Mouse (Mus musculus): ENCODE measurements around the gene Rnls.

Rnls gene

DNA sequence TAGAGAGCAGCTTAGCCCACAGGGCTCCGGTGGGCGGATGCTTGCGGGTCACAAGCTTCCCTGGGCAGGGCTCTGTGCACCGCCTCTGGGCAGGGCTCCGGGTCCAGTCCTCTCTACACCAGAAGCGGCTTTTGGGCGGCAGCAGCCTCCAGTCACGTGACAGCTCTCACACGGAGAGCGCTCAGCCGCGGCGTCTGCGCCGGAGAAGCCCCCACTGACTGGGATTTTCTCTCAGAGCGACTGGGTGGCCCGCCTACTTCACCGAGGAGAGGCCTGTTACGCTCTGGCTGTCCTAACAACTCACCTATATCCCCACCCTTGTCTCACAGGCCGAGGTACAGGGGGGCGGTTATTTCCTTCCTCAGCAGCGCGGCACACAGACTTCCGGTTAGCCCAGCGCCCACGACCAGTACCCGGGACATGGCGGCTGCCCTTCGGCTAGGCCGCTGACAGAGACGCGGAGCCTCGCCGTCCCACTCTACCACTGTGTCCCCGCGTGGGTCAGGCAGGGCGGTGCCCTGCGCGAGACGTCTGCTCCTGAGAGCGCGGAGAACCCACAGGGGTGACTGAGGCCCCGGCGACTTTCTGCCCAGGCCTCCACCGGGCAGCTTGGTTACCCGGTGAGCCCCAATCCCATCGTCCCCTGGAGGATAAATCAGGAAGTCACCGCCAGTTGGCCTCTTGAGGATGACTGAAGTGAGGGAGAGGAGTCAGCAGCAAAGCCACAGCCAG, at the start of gene Rnls:
Gene Rnls, minus strand, starts transcription at position 645 of the 732 bp plus-strand sequence.
- no peak for TF ChIP-seq GATA4 (IDR thresholded peaks at IDR 0.05; ENCODE audit: insufficient replicate concordance, low read length)

DNA sequence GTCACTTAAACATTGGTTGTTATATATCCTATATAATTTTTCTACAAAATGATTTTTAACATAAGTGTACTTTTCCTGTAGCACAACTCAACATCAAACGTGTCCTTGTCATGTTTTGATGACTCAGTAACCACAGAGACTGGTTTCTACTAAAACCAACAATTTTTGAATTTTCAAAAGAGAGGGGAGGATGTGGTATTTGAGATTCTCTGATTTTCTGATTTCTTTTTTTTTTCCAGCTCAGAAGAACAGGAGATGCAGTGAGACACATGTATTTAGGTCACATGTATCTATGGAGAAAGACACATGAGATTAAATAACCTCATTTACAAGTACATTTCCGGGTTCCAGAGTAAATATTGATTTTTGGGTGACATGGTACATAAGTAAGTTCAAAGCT, 37.4 kb upstream of the Rnls start:
- no peak for TF ChIP-seq GATA4 (IDR thresholded peaks at IDR 0.05; ENCODE audit: insufficient replicate concordance, low read length)

DNA sequence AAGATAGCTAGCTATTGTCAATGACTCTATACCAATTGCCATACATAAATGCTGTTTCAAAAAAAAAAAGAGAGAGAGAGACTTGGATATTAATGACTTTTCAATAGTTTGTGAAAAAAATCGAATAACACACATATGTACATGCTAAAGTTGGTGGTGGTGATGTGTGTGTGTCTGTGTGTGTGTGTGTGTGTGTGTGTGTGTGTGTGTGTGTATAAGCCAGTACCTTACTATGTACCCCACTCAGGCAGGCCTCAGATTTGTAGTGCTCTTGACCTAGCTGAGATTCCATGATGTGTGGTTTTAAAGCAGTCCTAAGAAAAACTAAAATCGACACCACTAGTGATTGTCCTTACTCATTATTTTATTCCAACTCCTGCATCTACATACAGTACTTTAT, 11.3 kb downstream of the Rnls start:
- TF ChIP-seq GATA4 (IDR thresholded peaks at IDR 0.05; ENCODE audit: insufficient replicate concordance, low read length) = no peak

DNA sequence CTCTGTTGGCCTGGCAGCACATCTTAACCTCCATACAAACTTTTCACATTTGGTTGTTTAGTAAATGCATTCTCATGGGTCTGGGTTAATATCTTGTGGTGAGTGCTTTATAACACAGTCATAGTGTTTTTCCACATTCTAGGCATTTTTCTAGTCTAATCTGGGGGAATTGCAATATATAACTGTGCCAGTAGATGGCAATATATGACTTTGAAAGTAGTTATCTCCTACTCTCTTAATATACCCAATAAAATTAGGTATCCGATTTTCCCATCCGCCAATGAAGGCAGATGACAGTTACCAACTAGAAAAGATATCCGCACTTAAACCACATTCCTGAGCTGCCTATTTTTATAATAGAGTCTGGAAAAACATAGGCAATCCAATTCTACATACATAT, 11.7 kb downstream of the Rnls start:
- TF ChIP-seq GATA4 (IDR thresholded peaks at IDR 0.05; ENCODE audit: insufficient replicate concordance, low read length) = peak; percentile 37; the same call in 1 of the 2 replicates

DNA sequence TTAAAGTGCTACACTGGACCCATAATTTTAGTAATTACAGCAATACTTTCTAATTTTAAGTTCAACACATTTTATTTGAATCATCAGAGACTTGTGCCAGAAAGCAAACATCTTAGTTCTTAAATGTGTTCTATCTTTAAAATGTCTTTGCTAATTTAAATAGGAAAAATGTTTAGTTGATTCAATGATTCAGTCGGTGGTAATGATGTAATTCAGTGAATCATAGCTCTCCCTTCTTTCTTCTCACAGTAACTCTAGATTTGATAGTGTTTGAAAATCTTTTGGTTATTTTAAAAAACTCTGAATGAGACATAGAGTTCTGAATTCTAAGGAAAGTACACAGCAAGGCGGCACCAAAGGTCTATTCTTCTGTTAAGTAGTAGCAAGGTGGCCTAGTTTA, 23.3 kb downstream of the Rnls start:
- TF ChIP-seq GATA4 (IDR thresholded peaks at IDR 0.05; ENCODE audit: insufficient replicate concordance, low read length) = no peak

DNA sequence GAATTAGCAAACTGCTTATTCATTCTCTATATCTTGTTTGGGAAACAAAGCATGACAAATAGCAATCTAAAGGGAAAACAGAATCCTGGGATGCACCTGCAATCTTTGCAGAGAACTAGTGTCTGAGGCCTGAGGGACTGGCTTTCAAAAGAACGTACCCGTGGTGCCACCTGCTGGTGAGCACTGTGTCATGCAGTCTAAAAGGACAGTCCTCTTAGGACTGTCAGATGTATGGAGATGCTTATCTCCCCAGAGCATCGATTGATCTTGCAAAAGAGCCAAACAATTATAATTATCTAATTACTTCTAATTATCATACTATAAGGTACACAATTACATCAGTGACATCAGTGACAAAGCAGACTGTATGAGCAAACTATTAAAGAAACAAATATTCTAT, 25.4 kb downstream of the Rnls start:
- TF ChIP-seq GATA4 (IDR thresholded peaks at IDR 0.05; ENCODE audit: insufficient replicate concordance, low read length) = peak; percentile 63; the same call in 1 of the 2 replicates

DNA sequence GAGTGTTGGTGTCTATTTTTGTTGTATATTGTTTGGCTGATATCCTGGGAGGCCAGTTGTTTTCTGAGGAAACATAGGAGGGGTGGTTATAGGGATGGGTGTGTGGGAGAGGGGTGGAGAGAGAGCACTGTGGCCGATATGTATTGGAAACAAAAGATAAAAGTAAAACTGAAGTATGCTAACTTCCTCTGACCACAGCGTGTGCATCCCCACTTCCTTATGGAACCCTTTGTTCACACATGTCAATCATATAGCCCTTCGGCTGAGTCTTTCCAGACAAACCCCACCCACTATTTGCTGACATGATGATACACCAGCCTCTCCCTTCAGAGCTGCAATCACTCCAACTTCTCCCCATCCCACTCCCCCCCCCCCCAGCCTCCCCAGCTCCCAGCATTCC, 35.1 kb downstream of the Rnls start:
- no peak for TF ChIP-seq GATA4 (IDR thresholded peaks at IDR 0.05; ENCODE audit: insufficient replicate concordance, low read length)

DNA sequence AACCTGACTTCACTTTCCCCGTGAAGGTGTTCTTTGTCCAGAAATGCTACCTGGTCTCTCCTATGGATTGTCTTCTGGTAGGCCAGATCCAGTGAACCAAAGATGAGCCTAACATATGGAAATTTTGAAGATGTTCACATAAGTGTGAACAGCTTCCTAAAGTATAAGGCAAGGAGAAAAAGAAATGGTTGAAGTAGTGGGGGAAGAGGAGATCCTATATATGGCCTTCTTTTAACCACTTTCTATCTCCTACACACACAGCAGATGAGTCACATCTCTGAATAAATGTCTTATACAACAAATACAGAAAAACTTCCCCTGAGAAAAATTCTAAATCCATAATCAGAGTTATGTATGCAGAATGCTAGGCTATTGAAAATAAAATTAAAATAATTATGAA, 52.0 kb downstream of the Rnls start:
- no peak for TF ChIP-seq GATA4 (IDR thresholded peaks at IDR 0.05; ENCODE audit: insufficient replicate concordance, low read length)

DNA sequence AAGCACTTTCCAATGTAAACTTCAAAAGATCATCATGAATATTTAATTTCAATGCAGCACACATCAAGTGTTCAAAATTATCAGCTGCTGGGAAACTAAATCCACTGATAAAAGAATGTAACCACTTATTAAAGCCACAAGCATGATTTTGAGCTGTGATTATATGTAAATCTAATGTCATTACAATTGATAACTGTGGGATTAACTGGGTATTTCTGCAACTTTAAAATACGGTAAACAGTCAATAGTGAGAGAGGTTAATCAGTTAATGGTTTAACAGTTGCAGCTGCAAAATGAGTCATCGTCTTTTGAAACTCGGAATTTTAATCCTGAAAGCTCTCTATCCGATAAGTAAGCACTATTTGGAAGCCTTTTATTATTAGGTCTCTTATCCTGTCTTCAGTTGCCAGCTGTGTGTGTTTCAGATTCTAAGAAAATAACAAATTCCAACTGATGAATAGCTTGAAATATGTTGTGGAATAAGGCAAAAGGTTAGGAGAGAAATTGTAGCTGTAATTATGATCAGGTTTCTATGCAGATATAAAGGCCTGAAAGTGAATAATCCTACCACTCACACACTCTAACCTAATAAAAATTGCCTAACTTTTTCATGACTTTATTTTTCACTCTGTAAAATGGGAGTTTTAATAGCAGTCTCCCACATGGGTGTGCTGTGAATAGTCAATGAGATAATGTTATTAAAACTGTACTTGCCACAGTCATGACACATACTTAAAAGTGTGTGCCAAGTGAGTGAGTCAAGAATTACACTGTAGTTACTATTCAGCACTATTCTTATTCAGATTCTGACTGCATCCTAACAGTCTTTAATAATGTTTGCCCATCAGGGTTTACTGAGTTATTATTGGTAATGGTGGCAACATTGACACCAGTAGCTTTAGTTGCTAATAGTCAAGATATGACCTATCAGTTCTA, 65.1 kb downstream of the Rnls start:
- TF ChIP-seq GATA4 (IDR thresholded peaks at IDR 0.05; ENCODE audit: insufficient replicate concordance, low read length) = no peak

DNA sequence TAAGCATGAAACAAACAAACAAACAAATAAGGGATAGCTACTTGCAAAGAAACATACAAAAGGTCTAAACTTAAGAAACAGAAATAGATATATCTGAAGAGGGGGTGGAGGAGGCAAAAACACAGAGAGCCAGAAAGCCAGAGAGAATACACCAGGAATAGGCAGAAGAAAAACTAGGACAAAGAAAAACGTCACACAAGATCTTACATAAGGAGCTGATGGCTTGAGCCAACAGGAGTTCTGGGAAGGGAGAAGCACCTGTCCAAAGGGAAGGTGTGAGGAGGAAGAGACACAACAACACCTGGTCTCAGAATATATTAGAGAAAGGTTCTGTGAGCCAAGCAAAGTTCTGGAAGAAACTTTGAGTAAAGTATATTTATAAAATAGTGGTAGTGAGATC, 73.3 kb downstream of the Rnls start:
- no peak for TF ChIP-seq GATA4 (IDR thresholded peaks at IDR 0.05; ENCODE audit: insufficient replicate concordance, low read length)

DNA sequence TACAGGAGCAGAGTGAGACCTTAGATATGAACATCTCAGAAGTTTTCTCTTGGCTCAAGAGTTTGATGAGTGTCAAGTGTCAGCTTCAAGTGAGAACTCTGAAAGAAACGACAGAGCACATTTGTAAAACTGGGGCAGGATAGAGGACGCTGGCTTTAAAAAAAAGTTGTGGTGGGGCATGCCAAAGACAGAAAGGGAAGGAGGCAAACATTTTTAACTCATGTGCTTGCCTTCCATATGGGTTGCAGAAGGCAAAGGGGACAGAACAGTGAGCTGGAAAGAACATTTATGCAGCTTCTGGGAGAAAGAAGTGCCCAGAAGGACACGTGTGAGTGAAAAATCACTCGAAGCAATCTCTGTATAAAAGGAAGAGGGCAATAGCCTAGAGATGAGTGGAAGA, 75.0 kb downstream of the Rnls start:
- TF ChIP-seq GATA4 (IDR thresholded peaks at IDR 0.05; ENCODE audit: insufficient replicate concordance, low read length) = no peak

DNA sequence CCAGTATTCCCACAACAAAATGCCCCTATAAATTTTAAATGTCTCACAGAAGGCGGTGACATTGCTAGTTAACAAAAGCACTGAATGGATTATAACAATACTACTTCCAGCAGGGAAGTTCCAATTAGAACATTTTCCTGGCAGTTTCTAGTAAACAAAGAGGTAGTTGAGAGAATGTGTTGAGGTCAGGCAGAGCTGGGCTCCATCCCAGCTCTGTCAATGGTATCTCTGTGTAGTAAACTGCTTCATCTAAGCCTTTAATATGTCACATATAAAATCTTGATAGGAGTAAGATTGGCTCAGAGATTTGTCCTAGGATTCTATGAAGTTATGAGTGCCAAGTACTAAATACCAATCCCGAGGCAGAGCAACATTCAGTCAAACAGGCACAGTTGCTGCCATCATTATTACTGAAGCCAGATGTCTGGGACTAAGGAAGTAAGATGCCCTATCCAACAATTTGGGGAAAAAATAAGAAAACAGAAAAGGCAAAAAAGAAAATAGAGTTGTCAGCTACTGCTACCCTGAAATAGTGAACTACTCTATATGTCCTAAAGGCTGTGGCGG, 92.3 kb downstream of the Rnls start:
- no peak for TF ChIP-seq GATA4 (IDR thresholded peaks at IDR 0.05; ENCODE audit: insufficient replicate concordance, low read length)

DNA sequence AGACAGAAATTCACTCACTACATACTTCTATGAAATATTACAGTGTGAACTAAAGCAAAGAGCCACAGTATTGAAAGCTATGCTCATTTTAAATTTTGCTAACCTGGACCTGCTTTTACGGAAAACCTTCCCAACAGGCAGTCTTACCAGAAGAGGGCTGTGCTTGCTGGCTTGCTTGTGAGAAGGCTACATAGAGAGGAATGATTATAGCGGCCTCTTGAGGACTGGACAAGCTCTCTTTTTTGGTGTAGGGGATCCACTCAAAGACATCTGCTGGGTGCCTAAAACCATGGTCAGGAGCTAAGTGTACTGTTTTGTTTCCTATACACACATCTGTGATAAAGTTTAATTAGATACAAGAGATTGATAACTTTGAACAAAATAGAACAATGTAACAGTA, 95.8 kb downstream of the Rnls start:
- TF ChIP-seq GATA4 (IDR thresholded peaks at IDR 0.05; ENCODE audit: insufficient replicate concordance, low read length) = no peak

DNA sequence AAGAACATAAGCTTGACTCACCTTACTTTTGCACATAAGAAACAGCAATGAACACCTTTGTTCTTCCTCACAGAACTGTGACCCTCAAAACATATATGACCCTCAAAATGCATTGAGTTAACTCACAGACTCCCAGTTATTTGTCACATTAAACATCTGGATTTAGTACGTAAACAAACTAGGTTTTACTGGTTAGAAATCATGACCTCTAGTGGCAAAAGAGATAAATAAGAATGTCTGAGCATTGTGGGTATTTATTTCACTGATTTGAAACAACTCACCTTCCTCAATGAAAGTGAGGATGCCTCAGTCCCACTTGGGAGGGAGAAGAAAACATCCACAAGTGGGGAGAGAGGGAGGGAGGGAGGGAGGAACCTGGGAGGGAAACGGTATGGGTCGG, 109.1 kb downstream of the Rnls start:
- TF ChIP-seq GATA4 (IDR thresholded peaks at IDR 0.05; ENCODE audit: insufficient replicate concordance, low read length) = no peak

DNA sequence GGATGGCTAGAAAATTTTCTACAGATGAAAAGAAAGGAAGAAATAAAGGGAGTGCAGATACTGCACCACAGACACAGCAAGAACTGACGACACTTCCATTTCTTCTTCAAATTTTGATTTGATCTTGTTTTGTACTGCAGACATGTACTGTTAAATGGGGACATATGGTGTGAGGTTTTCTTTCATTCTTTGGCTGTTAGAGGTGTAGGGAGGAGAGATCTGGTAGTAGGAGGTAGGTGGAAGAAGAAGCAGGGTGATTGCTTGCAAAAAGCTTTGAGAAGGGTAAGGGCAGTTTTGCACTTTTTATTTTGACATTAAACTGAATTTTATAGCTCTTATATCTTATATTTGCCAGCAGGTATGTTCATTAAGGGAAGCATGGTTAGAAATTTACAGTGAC, 115.7 kb downstream of the Rnls start:
- TF ChIP-seq GATA4 (IDR thresholded peaks at IDR 0.05; ENCODE audit: insufficient replicate concordance, low read length) = no peak

DNA sequence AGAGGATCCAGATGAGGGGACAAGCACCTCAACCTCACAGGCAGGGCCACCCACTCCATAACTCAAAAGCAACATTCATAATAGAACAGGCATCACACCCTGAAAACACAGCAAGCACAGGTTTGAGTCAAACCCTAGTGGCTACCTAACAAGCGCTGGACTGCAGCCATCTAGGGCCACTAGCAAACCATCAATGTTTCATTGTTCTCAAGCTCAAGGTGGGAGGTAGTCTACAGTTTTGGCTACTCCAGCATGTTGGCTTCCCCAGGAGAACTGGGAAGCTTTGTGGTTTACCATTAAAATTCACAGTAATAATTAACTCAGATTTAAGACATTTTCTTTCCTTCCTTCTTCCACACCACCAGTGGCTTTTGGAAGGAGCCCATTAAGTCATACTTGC, 118.4 kb downstream of the Rnls start:
- no peak for TF ChIP-seq GATA4 (IDR thresholded peaks at IDR 0.05; ENCODE audit: insufficient replicate concordance, low read length)

Measured in liver, adult (tissue).